Comparison of ENCODE assay signal across 10 mouse cellular contexts in the genomic region with DNA sequence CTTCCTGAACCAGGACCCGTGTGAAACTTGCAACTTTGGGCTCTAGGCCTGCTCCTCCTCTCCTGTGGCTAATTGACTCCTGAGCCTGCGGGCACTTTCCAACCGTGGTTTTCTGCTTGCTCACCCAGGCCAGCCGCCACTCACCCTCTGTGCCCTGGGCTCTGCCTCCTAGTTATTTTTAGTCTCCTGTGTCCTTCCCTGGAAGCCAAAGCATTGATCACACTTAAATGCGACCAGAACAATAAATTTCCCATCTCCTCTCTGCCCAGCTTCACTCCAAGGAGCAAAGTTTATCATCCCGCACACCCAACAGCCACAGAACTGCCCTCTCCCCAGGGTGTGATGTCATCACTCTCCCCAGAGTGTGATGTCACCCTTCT. TPM values are rescaled to one million over a fixed set of nuclear protein-coding genes. Genes with fewer than 3 reads are reported as not detected.
A peak's percentile ranks its signal among the peaks of the same experiment; 100 is the strongest.
DNase-seq lines count a peak whose midpoint lies in the region; ATAC-seq and TF ChIP-seq lines count a peak whose summit lies in the region.
"Had no signal": no experiment of that assay in that cellular context is flagged by ENCODE, and none has a peak within 500 bp of the region (broad histone marks: within the 10 kb centered on the region; RNA-seq: fewer than 3 reads in every experiment).

No protein-coding gene starts in this region.

- peaks cover 17% of the 10 kb centered on the region for H3K4me1 ChIP-seq in heart, embryonic 13.5 days
- H3K4me1 ChIP-seq in hindbrain, embryonic 14.5 days (replicated peaks; ENCODE audit: control insufficient read depth, insufficient read depth, low read length) = peaks cover 17% of the 10 kb centered on the region
- H3K4me1 ChIP-seq in olfactory bulb, adult 2 months (ENCODE audit: control insufficient read depth, insufficient read depth, low read length) = peaks cover 24% of the 10 kb centered on the region

- no peak for ATAC-seq in heart, embryonic 13.5 days (ENCODE audit: extremely low read depth, insufficient number of reproducible peaks, low FRiP score, low TSS enrichment)
- no peak for ATAC-seq in hindbrain, embryonic 14.5 days (ENCODE audit: low FRiP score)
- ATAC-seq: activated CD4-positive, CD25-positive, alpha-beta regulatory T cell, adult 4 months had no signal

- H3K4me3 ChIP-seq in heart, embryonic 13.5 days = no peak overlapping the region
- no peak overlapping the region for H3K4me3 ChIP-seq in hindbrain, embryonic 14.5 days (replicated peaks; ENCODE audit: low read length)
- H3K4me3 ChIP-seq in olfactory bulb, adult 2 months (ENCODE audit: insufficient read depth, low read depth, low read length) = no peak overlapping the region

- H3K9ac ChIP-seq in heart, embryonic 13.5 days = no peak overlapping the region
- H3K9ac ChIP-seq in hindbrain, embryonic 14.5 days = no peak overlapping the region
- H3K9ac ChIP-seq: lung, embryonic 14.5 days had no signal

- H3K27ac ChIP-seq in heart, embryonic 13.5 days (replicated peaks) = peak overlapping the region; percentile 20; the same call in 1 of the 2 replicates
- H3K27ac ChIP-seq in hindbrain, embryonic 14.5 days = peak overlapping the region; percentile 35; the same call in 1 of the 2 replicates
- peak overlapping the region; percentile 1; the same call in 1 of the 2 replicates for H3K27ac ChIP-seq in olfactory bulb, adult 2 months (ENCODE audit: insufficient read depth, low read depth, low read length)

- 0 out of 2 replicates have a peak, but pooled peaks have one; percentile 19 for TF ChIP-seq POLR2A in olfactory bulb, adult 2 months (IDR thresholded peaks at IDR 0.05; ENCODE audit: insufficient read depth, low read depth, low read length)

- no peak for TF ChIP-seq CTCF in olfactory bulb, adult 2 months (IDR thresholded peaks at IDR 0.05; ENCODE audit: insufficient read depth, low read depth, low read length)

- no peak for DNase-seq in heart, adult 11 months
- peak; percentile 34 for DNase-seq in adrenal gland, postnatal 25 days
- DNase-seq in hindbrain, embryonic 14.5 days (ENCODE audit: low spot score) = no peak
- no peak for DNase-seq in urinary bladder, postnatal 4 days (ENCODE audit: low spot score in 2 of 2)
- DNase-seq in urinary bladder, postnatal 25 days (ENCODE audit: low spot score) = no peak
- DNase-seq: cerebellum, adult 18-20 months; lung, embryonic 14.5 days had no signal

- WGBS in heart, embryonic 13.5 days = 11% methylated on average over 6 of the region's 6 CpGs
- WGBS in hindbrain, embryonic 14.5 days = 16% methylated on average over 6 of the region's 6 CpGs
- WGBS in olfactory bulb, adult 2 months = 42% methylated on average over 6 of the region's 6 CpGs

- H3K36me3 ChIP-seq in heart, embryonic 13.5 days = no peaks in the 10 kb centered on the region
- no peaks in the 10 kb centered on the region for H3K36me3 ChIP-seq in hindbrain, embryonic 14.5 days (replicated peaks; ENCODE audit: control insufficient read depth, insufficient read depth)

- peak overlapping the region; percentile 18 for H3K4me2 ChIP-seq in heart, embryonic 13.5 days
- no peak overlapping the region for H3K4me2 ChIP-seq in hindbrain, embryonic 14.5 days (replicated peaks)
- H3K4me2 ChIP-seq: lung, embryonic 14.5 days had no signal

- peaks cover 26% of the 10 kb centered on the region for H3K27me3 ChIP-seq in heart, embryonic 13.5 days (replicated peaks)
- H3K27me3 ChIP-seq in hindbrain, embryonic 14.5 days (ENCODE audit: control insufficient read depth, insufficient read depth, low read length) = no peaks in the 10 kb centered on the region

- no peaks in the 10 kb centered on the region for H3K9me3 ChIP-seq in heart, embryonic 13.5 days
- no peaks in the 10 kb centered on the region for H3K9me3 ChIP-seq in hindbrain, embryonic 14.5 days (ENCODE audit: control insufficient read depth, low read length)

RNA-seq across cellular contexts. Expression of gene Rhbdl3, which starts 35.6 kb away (rescaled TPM):
- 0.71 and 0.79 TPM in 2 replicates for polyA plus RNA-seq in heart, embryonic 13.5 days (2015; fragmentation: Nextera tagmentation; extraction: Ambion mirVana)
- 3.3 and 3.8 TPM in 2 replicates for total RNA-seq in adrenal gland, postnatal 25 days (2021)
- polyA plus RNA-seq in hindbrain, embryonic 14.5 days (2014; fragmentation: Nextera tagmentation; extraction: Ambion mirVana) = 4.6 and 5.4 TPM in 2 replicates
- not detected in 2 replicates for polyA plus RNA-seq in olfactory bulb, adult 2 months (2012; ENCODE audit: insufficient read depth, insufficient read length, low replicate concordance, missing spikeins)

RNA-seq across cellular contexts. Expression of gene 5730455P16Rik, which starts 41.5 kb away (rescaled TPM):
- polyA plus RNA-seq in heart, embryonic 13.5 days (2015; fragmentation: Nextera tagmentation; extraction: Ambion mirVana) = 15.1 and 16.6 TPM in 2 replicates
- total RNA-seq in adrenal gland, postnatal 25 days (2021) = 21.0 and 23.3 TPM in 2 replicates
- 37.6 and 40.4 TPM in 2 replicates for polyA plus RNA-seq in hindbrain, embryonic 14.5 days (2014; fragmentation: Nextera tagmentation; extraction: Ambion mirVana)
- polyA plus RNA-seq in olfactory bulb, adult 2 months (2012; ENCODE audit: insufficient read depth, insufficient read length, low replicate concordance, missing spikeins) = not detected in 2 replicates

RNA-seq across cellular contexts. Expression of gene Zfp207, which starts 46.7 kb away (rescaled TPM):
- polyA plus RNA-seq in heart, embryonic 13.5 days (2015; fragmentation: Nextera tagmentation; extraction: Ambion mirVana) = 135 and 144 TPM in 2 replicates
- total RNA-seq in adrenal gland, postnatal 25 days (2021) = 158 and 187 TPM in 2 replicates
- polyA plus RNA-seq in hindbrain, embryonic 14.5 days (2014; fragmentation: Nextera tagmentation; extraction: Ambion mirVana) = 190 and 213 TPM in 2 replicates
- 162 and 401 TPM in 2 replicates for polyA plus RNA-seq in olfactory bulb, adult 2 months (2012; ENCODE audit: insufficient read depth, insufficient read length, low replicate concordance, missing spikeins)

Comparison
In these comparisons a context has a peak if more than half of its experiments do, and no peak if none do; other contexts are left out.
1. RNA of gene 5730455P16Rik, which starts 41.5 kb away (polyA plus RNA-seq): 37.6 to 40.4 TPM in hindbrain, embryonic 14.5 days and 15.1 to 16.6 TPM in heart, embryonic 13.5 days; not detected in olfactory bulb, adult 2 months; every median in the first group is over 10 times any median in the second.
2. Peak in every context shown above with its lines, with median percentiles within 50 percentile points of each other: H3K27ac ChIP-seq.